Mouse (Mus musculus): ENCODE measurements at regions not wholly inside any gene's neighbourhood (a gene's known extent, or its start where the extent isn't known, plus 50 kb on each side); places are given as distances from the start of the nearest gene placed in this dataset.

- in situ Hi-C loops (cut with MboI, MseI) = no loop called here
Observed at GRCm38 (mm10) chr11:24515568-24515967, 437.7 kb downstream of the Bcl11a start.

GRCm38 (mm10) chr11:24535462-24535861, 457.6 kb downstream of the Bcl11a start:
- in situ Hi-C loops (cut with MboI, MseI) = no loop called here

GRCm38 (mm10) chr11:24537721-24538120, 459.9 kb downstream of the Bcl11a start:
- in situ Hi-C loops (cut with MboI, MseI) = no loop called here

- in situ Hi-C loops (cut with MboI, MseI) = no loop called here
Observed at GRCm38 (mm10) chr11:24569655-24570054, 491.8 kb downstream of the Bcl11a start.

- in situ Hi-C loops (cut with MboI, MseI) = no loop called here
Observed at GRCm38 (mm10) chr11:24613529-24613928, 535.7 kb downstream of the Bcl11a start.

- in situ Hi-C loops (cut with MboI, MseI) = no loop called here
Observed at GRCm38 (mm10) chr11:24615436-24615835, 537.6 kb downstream of the Bcl11a start.

- in situ Hi-C loops (cut with MboI, MseI) = no loop called here
Observed at GRCm38 (mm10) chr11:24618586-24618985, 540.7 kb downstream of the Bcl11a start.

- in situ Hi-C loops (cut with MboI, MseI) = no loop called here
Observed at GRCm38 (mm10) chr11:24619021-24619420, 541.2 kb downstream of the Bcl11a start.

GRCm38 (mm10) chr11:24628619-24629018, 550.8 kb downstream of the Bcl11a start:
- in situ Hi-C loops (cut with MboI, MseI) = no loop called here

- in situ Hi-C loops (cut with MboI, MseI) = no loop called here
Observed at GRCm38 (mm10) chr11:24629431-24629830, 551.6 kb downstream of the Bcl11a start.

GRCm38 (mm10) chr11:24630403-24630900, 552.6 kb downstream of the Bcl11a start:
- in situ Hi-C loops (cut with MboI, MseI) = no loop called here

- in situ Hi-C loops (cut with MboI, MseI) = no loop called here
Observed at GRCm38 (mm10) chr11:24631651-24632050, 553.8 kb downstream of the Bcl11a start.

GRCm38 (mm10) chr11:24636716-24637115, 558.9 kb downstream of the Bcl11a start:
- in situ Hi-C loops (cut with MboI, MseI) = no loop called here

- in situ Hi-C loops (cut with MboI, MseI) = no loop called here
Observed at GRCm38 (mm10) chr11:24643439-24644109, 565.7 kb downstream of the Bcl11a start.

GRCm38 (mm10) chr11:24652852-24653251, 575.0 kb downstream of the Bcl11a start:
- in situ Hi-C loops (cut with MboI, MseI) = loop anchor here in 1 of 2 experiments (10.0 kb wide), 1 partner anchor 608 kb away; no protein-coding TSS in a partner anchor

GRCm38 (mm10) chr11:24664082-24664481, 586.2 kb downstream of the Bcl11a start:
- in situ Hi-C loops (cut with MboI, MseI) = no loop called here

- in situ Hi-C loops (cut with MboI, MseI) = no loop called here
Observed at GRCm38 (mm10) chr11:24665310-24665709, 587.5 kb downstream of the Bcl11a start.

- in situ Hi-C loops (cut with MboI, MseI) = no loop called here
Observed at GRCm38 (mm10) chr11:24671662-24672061, 593.8 kb downstream of the Bcl11a start.

GRCm38 (mm10) chr11:24673248-24674207, 595.7 kb downstream of the Bcl11a start:
- in situ Hi-C loops (cut with MboI, MseI) = no loop called here

GRCm38 (mm10) chr11:24674208-24674571, 596.3 kb downstream of the Bcl11a start:
- in situ Hi-C loops (cut with MboI, MseI) = no loop called here

- in situ Hi-C loops (cut with MboI, MseI) = no loop called here
Observed at GRCm38 (mm10) chr11:24677016-24677415, 599.2 kb downstream of the Bcl11a start.

GRCm38 (mm10) chr11:24679581-24679980, 601.7 kb downstream of the Bcl11a start:
- in situ Hi-C loops (cut with MboI, MseI) = no loop called here
